8 mouse cellular contexts compared by ENCODE assay signal in genomic region chr1:152399790-152400555, GRCm38 (mm10). TPM values are rescaled to one million over a fixed set of nuclear protein-coding genes. Genes with fewer than 3 reads are reported as not detected.
DNase-seq lines count a peak whose midpoint lies in the region; ATAC-seq and TF ChIP-seq lines count a peak whose summit lies in the region.

Colgalt2 (plus strand) TSS chr1:152399830.

- H3K4me3 ChIP-seq in ES-E14 (ENCODE audit: insufficient read depth in 1 of 2, low read depth in 1 of 2, low read length in 2 of 2, poor library complexity in 1 of 2, severe bottlenecking in 1 of 2) = peak within 1 kb of the TSS; percentile 68 to 76
- peak within 1 kb of the TSS; percentile 69 for H3K4me3 ChIP-seq in brown adipose tissue, adult 24 weeks (ENCODE audit: insufficient read depth, low read depth, low read length)
- peak within 1 kb of the TSS; percentile 62 for H3K4me3 ChIP-seq in forebrain, postnatal 0 days (ENCODE audit: low read depth, low read length)
- H3K4me3 ChIP-seq in neural tube, embryonic 13.5 days = peak within 1 kb of the TSS; percentile 70

- H3K36me3 ChIP-seq in ES-E14 (ENCODE audit: control insufficient read depth, insufficient read depth, low read length, poor library complexity, severe bottlenecking) = no peaks in the 10 kb centered on the region
- no peaks in the 10 kb centered on the region for H3K36me3 ChIP-seq in forebrain, postnatal 0 days (ENCODE audit: insufficient read depth)
- H3K36me3 ChIP-seq in neural tube, embryonic 13.5 days = no peaks in the 10 kb centered on the region

- in situ Hi-C loops in ES-E14 (cut with MboI; ENCODE audit: low sequenced_read_pairs in 2 of 2, unreplicated experiment in 2 of 2) = no loop called here

- intact Hi-C loops in heart, postnatal 36 days (cut with DNase I) = loop anchor here (2.0 to 10.0 kb wide), 2 partner anchors 107 to 365 kb away; partner anchors contain the start of genes Arpc5 and Rgl1

- peak within 1 kb of the TSS; percentile 53 for H3K9ac ChIP-seq in ES-E14 (ENCODE audit: insufficient read depth, low read depth, low read length, poor library complexity, severe bottlenecking)
- H3K9ac ChIP-seq in forebrain, postnatal 0 days = peak within 1 kb of the TSS; percentile 58
- H3K9ac ChIP-seq in neural tube, embryonic 13.5 days = peak within 1 kb of the TSS; percentile 81

- DNase-seq in ES-E14 (ENCODE audit: low read depth, low spot score) = no peak
- DNase-seq in forebrain, postnatal 0 days = peak; percentile 47
- peak; percentile 67 to 79 for DNase-seq in heart, postnatal 36 days
- peak; percentile 72 to 77 for DNase-seq in kidney, postnatal 36 days
- DNase-seq in lung, adult 18-20 months = peak; percentile 21 to 44
- peak; percentile 69 for DNase-seq in thymus, postnatal 4 days

- no peak within 1 kb of the TSS for H3K27ac ChIP-seq in ES-E14 (ENCODE audit: insufficient read depth, low read depth, low read length, poor library complexity, severe bottlenecking)
- H3K27ac ChIP-seq in brown adipose tissue, adult 24 weeks (replicated peaks; ENCODE audit: low read depth, low read length) = peak within 1 kb of the TSS; percentile 27
- no peak within 1 kb of the TSS for H3K27ac ChIP-seq in forebrain, postnatal 0 days (ENCODE audit: low read depth, low read length)
- H3K27ac ChIP-seq in neural tube, embryonic 13.5 days (replicated peaks) = peak within 1 kb of the TSS; percentile 72

- peak within 1 kb of the TSS; percentile 88 for H3K4me2 ChIP-seq in forebrain, postnatal 0 days (ENCODE audit: low read depth)
- peak within 1 kb of the TSS; percentile 96 for H3K4me2 ChIP-seq in neural tube, embryonic 13.5 days

- no peaks in the 10 kb centered on the region for H3K9me3 ChIP-seq in ES-E14 (ENCODE audit: control insufficient read depth, insufficient read depth, low read depth, low read length)
- H3K9me3 ChIP-seq in forebrain, postnatal 0 days (ENCODE audit: low read length) = no peaks in the 10 kb centered on the region
- H3K9me3 ChIP-seq in neural tube, embryonic 13.5 days = no peaks in the 10 kb centered on the region

- ATAC-seq in forebrain, postnatal 0 days = peak; percentile 83
- peak; percentile 87 for ATAC-seq in neural tube, embryonic 13.5 days (ENCODE audit: low read depth)

- 3% methylated on average over 69 of the region's 70 CpGs for WGBS in forebrain, postnatal 0 days
- under 1% methylated on average over 52 of the region's 70 CpGs for WGBS in neural tube, embryonic 13.5 days

- H3K4me1 ChIP-seq in ES-E14 (ENCODE audit: control insufficient read depth in 2 of 2, insufficient read depth in 2 of 2, low read length in 2 of 2, poor library complexity in 1 of 2) = no peaks in the 10 kb centered on the region
- H3K4me1 ChIP-seq in brown adipose tissue, adult 24 weeks (ENCODE audit: control insufficient read depth, insufficient read depth, insufficient read length, low read length) = no peaks in the 10 kb centered on the region; the same call in 1 of the 2 replicates
- H3K4me1 ChIP-seq in forebrain, postnatal 0 days (ENCODE audit: insufficient read depth) = peaks cover 7% of the 10 kb centered on the region; the same call in 1 of the 2 replicates
- H3K4me1 ChIP-seq in neural tube, embryonic 13.5 days (replicated peaks) = peaks cover 12% of the 10 kb centered on the region

- H3K27me3 ChIP-seq in forebrain, postnatal 0 days (ENCODE audit: insufficient read depth, low read length) = no peaks in the 10 kb centered on the region; the same call in none of the 2 replicates
- H3K27me3 ChIP-seq in neural tube, embryonic 13.5 days = peaks cover 23% of the 10 kb centered on the region

- TF ChIP-seq CTCF in forebrain, postnatal 0 days (IDR thresholded peaks at IDR 0.05; ENCODE audit: low read depth) = no peak

TF ChIP-seq in ES-E14, 5 proteins besides CTCF, POLR2A, EP300 and RAD21:
- no peak for TF ChIP-seq HCFC1 (IDR thresholded peaks at IDR 0.05; ENCODE audit: borderline replicate concordance, insufficient read depth, low read length)
- TF ChIP-seq MAFK (IDR thresholded peaks at IDR 0.05; ENCODE audit: insufficient read depth, low read depth, low read length) = no peak
- TF ChIP-seq ZC3H11A (IDR thresholded peaks at IDR 0.05; ENCODE audit: borderline replicate concordance, low read depth, low read length) = no peak
- TF ChIP-seq CHD2 (IDR thresholded peaks at IDR 0.05; ENCODE audit: low read depth, low read length) = no peak

RNA-seq across cellular contexts. Expression of gene Colgalt2, which starts in this region (rescaled TPM):
- 0.13 and 0.16 TPM in 2 replicates for total RNA-seq in ES-E14 (2012; rRNA removed)
- polyA plus RNA-seq in brown adipose tissue, adult 24 weeks (2012; ENCODE audit: insufficient read depth, insufficient read length, missing spikeins) = 1.1 and 2.1 TPM in 2 replicates
- total RNA-seq in forebrain, postnatal 0 days (2014; rRNA removed) = 6.4 and 7.0 TPM in 2 replicates
- polyA plus RNA-seq in forebrain, postnatal 0 days (2015; fragmentation: Nextera tagmentation; extraction: Ambion mirVana) = 3.2 and 3.7 TPM in 2 replicates
- total RNA-seq in heart, postnatal 36 days (2021) = 1 to 10 TPM; 3.3 to 3.7 TPM
- polyA plus RNA-seq in neural tube, embryonic 13.5 days (2015; fragmentation: Nextera tagmentation; extraction: Ambion mirVana) = 3.8 and 3.9 TPM in 2 replicates

Comparison
In these comparisons a context has a peak if more than half of its experiments do, and no peak if none do; other contexts are left out.
1. H3K27ac ChIP-seq: peak in brown adipose tissue, adult 24 weeks (single experiment) and neural tube, embryonic 13.5 days (single experiment); none in ES-E14 (single experiment) and forebrain, postnatal 0 days (single experiment).
2. Peak in every context shown above with its lines, with median percentiles within 50 percentile points of each other: H3K4me3 ChIP-seq and H3K9ac ChIP-seq.